Mouse (Mus musculus) spleen, adult 2 months (tissue): Measurements from ENCODE around the gene Plekhg1.

ENCODE experiments used
- CTCF ChIP-seq: fragments of 200-500 bp; IDR thresholded peaks from 2 replicates; pipeline ENCODE4 v1.5.1; 2011; ENCODE audit warnings: mild to moderate bottlenecking, inconsistent platforms; ENCODE audit not compliant: insufficient read depth, insufficient read length, insufficient replicate concordance; ENCODE audit errors: extremely low read depth
- POLR2A ChIP-seq: fragments of 200-500 bp; IDR thresholded peaks from 2 replicates; pipeline ENCODE4 v1.6.1; 2011; ENCODE audit warnings: low read depth, low read length, inconsistent platforms

DNA sequence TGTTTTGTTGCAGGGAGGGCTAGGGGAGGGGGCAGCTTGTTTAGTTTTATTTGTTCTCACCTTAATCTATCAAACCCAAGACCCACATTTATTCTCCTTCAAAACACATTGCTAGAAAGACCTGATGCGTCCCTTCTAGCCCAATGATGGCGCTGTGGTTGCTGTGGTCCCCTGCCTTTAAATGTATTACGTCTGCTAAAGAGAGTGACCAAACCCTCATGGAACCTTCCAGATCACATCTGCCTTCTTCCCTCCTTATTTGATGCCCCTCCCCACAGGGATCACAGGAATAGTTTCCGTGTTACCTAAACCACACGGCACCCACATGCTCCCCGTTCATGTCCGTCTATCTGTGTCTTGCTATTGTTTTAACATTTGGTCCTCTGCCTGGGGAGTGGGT lies 265.0 kb downstream of the Plekhg1 start:
- no peak for TF ChIP-seq CTCF
- no peak for TF ChIP-seq POLR2A
